Mouse (Mus musculus): ENCODE measurements around the gene Copa. TPM values are rescaled to one million over a fixed set of nuclear protein-coding genes. Genes with fewer than 3 reads are reported as not detected.

The Copa gene
- total RNA-seq (2021), result 100 to 1,000 TPM; 138 to 147 TPM
- long read RNA-seq, experiment 1, full-length matches to known transcripts, result 151 of 195 reads
- long read RNA-seq, experiment 1, partial matches to known transcripts, result 22 of 195 reads
- long read RNA-seq, experiment 1, other reads (novel, unspliced or antisense), result 22 of 195 reads
- long read RNA-seq, experiment 2, full-length matches to known transcripts, result 110 of 150 reads
- long read RNA-seq, experiment 2, partial matches to known transcripts, result 16 of 150 reads
- long read RNA-seq, experiment 2, other reads (novel, unspliced or antisense), result 24 of 150 reads

DNA sequence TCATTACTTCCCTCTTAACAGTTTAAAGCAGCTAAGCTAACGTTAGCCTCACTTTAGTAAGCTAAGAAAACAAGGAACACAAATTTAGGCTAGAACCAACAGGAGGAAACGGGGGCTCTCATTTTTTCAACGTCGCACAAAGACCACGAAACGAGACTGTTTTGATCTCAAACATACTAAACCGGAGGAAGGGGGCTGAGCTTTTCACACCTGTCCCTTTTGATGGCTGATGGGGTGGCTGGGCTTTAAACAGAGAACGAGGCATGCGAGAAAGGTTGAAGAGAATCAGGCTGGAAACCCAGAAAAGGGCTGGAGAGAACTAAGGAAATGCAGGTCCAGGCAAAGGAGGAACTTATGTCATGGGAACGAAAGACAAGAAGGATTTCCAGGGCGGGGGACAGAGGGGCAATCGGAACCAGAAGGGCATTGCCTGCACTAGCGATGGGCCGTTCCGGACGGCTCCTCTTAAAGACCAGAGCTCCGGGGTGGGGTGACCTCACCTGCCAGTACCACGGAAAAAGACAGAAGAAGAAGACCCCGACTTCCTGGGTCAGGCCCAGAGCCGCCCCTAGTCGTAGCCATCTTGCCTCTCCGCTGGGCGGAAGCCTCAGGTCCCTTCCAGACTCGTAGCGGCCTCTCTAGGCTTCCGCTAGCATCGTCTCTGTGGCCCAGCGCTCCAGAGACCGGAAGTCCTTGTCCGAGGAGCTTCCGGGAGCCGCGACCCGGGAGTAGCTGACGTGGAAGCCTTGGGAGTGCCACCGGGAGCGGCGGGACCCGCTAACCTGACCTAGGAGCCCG lies at the start of gene Copa, which contains the start of gene Ncstn:
Gene Copa (plus strand): TSS at position 429 of the 798 bp plus-strand sequence.
Gene Ncstn (minus strand): TSS at position 695 of the 798 bp plus-strand sequence.
- intact Hi-C loops (cut with DNase I), result no loop called here
- H3K27ac ChIP-seq, result peak within 1 kb of the TSS; percentile 99
- TF ChIP-seq CTCF (IDR thresholded peaks at IDR 0.05), result peak; percentile 31
- peak; percentile 90 to 91 for DNase-seq (ENCODE audit: extremely low spot score in 1 of 2, low spot score in 2 of 2)
- peak within 1 kb of the TSS; percentile 91 for H3K4me3 ChIP-seq

DNA sequence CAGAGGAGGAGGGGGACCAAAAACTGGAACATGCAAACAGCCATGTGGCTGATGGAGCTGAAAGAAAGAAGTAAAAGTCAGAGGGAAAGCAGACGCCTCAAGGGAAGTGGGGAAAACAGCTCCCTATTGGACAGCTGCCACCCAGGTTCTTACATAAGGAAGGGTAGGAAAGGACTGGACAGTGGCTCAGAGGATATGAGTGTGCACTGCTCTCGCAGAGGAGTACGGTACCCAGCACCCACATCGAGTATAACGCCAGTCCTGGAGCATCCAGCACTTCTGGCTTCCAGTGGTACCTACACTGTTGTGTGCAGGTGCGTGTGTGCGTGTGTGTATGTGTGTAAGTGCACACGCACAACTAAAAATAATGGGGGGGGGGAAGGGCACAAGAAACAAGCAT lies 35.9 kb upstream of the Copa start:
- no peak for DNase-seq (ENCODE audit: extremely low spot score in 1 of 2, low spot score in 2 of 2)
- TF ChIP-seq CTCF (IDR thresholded peaks at IDR 0.05), result no peak
- intact Hi-C loops (cut with DNase I), result loop anchor here (5.0 kb wide), 3 partner anchors 81 to 311 kb away; partner anchors contain the start of gene Pex19
- Histone ChIP-seq H3K4me3 (no peak overlapping the region), H3K27ac (no peak overlapping the region)

DNA sequence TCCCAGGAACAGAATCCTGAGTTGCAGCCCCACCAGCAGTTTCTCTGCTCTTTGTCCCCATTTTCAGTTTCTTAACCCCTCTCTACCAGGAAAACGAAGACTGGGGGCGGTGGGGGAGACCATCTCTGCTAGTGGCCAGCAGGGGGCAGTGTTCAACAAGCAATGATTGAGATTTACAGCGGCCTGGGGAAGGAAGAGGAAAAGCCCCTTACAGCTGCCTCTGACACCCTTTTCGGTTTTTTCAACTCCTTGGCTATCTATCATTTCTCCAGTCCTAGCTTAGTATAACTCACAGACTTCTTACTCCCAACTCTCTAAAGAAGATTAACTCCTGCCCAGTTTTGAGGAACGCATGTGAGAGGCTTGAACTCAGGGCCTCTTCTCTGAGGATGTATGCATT lies 35.4 kb upstream of the Copa start:
- DNase-seq (ENCODE audit: extremely low spot score in 1 of 2, low spot score in 2 of 2), result peak; percentile 60 to 71
- Histone ChIP-seq H3K4me3 (no peak overlapping the region), H3K27ac (no peak overlapping the region)
- TF ChIP-seq CTCF (IDR thresholded peaks at IDR 0.05), result peak; percentile 88
- intact Hi-C loops (cut with DNase I), result loop anchor here (5.0 kb wide), 3 partner anchors 80 to 310 kb away; partner anchors contain the start of gene Pex19

GRCm38 (mm10) chr1:172048241-172048734 lies 34.0 kb upstream of the Copa start:
- DNase-seq (ENCODE audit: extremely low spot score in 1 of 2, low spot score in 2 of 2), result no peak
- intact Hi-C loops (cut with DNase I), result loop anchor here (5.0 kb wide), 3 partner anchors 79 to 309 kb away; partner anchors contain the start of gene Pex19
- no peak overlapping the region for H3K4me3 ChIP-seq
- no peak overlapping the region for H3K27ac ChIP-seq
- no peak for TF ChIP-seq CTCF (IDR thresholded peaks at IDR 0.05)

DNA sequence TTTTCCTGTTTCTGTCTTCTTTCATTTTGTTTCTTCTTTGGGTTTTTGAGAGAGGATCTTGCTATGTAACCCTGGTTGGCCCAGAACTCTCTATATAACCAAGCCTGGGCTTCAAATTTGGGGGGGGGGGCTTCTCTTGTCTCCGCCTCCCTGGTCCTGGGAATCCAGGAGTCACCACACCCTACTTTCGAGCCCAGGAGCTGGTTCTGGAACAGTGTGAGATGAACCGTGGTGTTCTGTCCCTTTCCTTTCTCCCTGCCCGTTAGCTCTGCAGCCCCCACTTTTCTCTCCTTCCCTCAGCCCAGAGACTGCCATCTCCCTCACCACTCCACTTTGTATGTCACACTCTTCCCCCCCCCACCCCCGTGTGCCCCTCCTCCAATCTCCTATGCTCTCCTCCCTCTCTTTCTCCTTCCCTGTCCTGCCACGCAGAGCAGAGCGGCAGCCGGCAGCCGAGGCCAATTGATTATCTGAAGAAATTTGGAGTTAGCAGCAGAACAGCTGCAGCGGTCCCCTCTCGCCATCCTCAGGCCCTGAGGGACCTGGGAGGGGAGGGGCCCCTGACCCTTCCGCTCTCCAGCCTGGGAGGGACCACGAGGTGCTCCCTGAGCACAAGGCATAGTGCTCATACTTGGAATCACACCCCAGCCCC lies 33.1 kb upstream of the Copa start:
- DNase-seq (ENCODE audit: extremely low spot score in 1 of 2, low spot score in 2 of 2), result no peak
- Histone ChIP-seq H3K4me3 (no peak overlapping the region), H3K27ac (no peak overlapping the region)
- no peak for TF ChIP-seq CTCF (IDR thresholded peaks at IDR 0.05)
- intact Hi-C loops (cut with DNase I), result loop anchor here (5.0 kb wide), 3 partner anchors 78 to 308 kb away; partner anchors contain the start of gene Pex19

GRCm38 (mm10) chr1:172052766-172053279 lies 29.5 kb upstream of the Copa start:
- no peak for TF ChIP-seq CTCF (IDR thresholded peaks at IDR 0.05)
- DNase-seq (ENCODE audit: extremely low spot score in 1 of 2, low spot score in 2 of 2), result no peak
- Histone ChIP-seq H3K27ac (no peak overlapping the region), H3K4me3 (no peak overlapping the region)
- intact Hi-C loops (cut with DNase I), result no loop called here

DNA sequence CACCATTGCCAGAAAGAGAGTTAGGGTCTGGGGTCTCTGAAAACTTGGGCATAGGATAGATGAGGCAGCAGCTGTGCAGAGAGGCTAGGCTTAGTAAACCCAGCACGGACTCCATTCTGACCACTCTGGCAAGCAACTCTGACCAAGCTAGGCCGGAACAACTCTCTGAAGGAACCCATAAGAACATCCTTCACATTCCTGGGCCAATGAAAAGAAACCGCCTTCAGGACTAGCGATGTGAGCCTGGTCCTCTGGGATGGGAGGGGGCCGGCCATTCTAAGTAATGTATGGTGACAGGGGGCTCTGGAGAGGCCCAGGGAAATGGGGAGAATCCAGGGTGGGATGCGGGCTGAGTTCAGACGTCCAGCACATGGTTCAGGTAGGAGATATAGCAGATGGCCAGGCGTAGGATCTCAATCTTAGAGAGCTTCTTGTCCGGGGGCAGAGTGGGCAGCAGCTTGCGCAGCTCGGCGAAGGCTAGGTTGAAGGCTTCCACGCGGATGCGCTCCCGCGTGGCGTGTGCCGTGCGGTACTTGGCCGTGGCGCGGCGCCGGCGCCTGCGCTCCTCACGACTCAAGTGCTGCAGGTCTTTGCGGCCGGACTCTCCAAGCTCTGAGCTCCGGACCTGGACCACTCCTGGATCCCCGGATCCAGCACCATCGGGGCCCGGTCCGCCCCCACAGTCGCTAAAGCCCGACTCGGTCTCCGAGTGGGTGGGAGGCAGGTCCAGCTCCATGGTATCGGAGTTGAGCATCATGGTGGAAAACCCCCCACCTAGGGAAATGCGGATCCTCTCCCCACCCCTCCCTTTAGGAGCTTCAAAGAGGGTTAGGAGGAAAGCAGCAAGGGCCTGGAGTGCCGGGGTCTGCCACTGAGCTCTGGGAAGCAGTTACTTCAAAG lies 28.5 kb upstream of the Copa start:
- DNase-seq (ENCODE audit: extremely low spot score in 1 of 2, low spot score in 2 of 2), result peak; percentile 23 to 38
- intact Hi-C loops (cut with DNase I), result no loop called here
- TF ChIP-seq CTCF (IDR thresholded peaks at IDR 0.05), result no peak
- Histone ChIP-seq H3K4me3 (peak overlapping the region; percentile 44), H3K27ac (no peak overlapping the region)

DNA sequence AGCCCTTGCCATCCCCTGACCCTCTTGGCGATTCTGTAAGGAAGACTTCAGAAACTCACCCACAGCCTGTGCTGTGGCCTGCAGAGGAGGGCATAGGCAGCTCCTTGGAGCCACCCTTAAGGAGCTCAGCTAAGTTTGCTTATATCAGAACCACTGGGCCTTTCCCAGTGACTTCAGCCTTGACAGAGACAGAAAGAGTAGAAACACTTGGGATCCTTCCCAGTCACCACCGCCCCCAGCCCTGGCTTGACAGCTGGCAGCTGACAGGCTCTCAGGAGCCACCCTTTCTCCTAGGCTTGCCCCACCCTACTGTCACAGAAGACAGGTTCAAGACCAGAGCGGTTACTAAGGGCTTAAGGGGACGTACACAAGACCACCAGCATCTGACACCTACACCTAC lies 26.1 kb upstream of the Copa start:
- H3K27ac ChIP-seq, result no peak overlapping the region
- DNase-seq (ENCODE audit: extremely low spot score in 1 of 2, low spot score in 2 of 2), result no peak
- intact Hi-C loops (cut with DNase I), result no loop called here
- no peak for TF ChIP-seq CTCF (IDR thresholded peaks at IDR 0.05)
- no peak overlapping the region for H3K4me3 ChIP-seq

- no peak for DNase-seq (ENCODE audit: extremely low spot score in 1 of 2, low spot score in 2 of 2)
- intact Hi-C loops (cut with DNase I), result no loop called here
- TF ChIP-seq CTCF (IDR thresholded peaks at IDR 0.05), result no peak
- no peak within 1 kb of the TSS for H3K4me3 ChIP-seq
- H3K27ac ChIP-seq, result no peak within 1 kb of the TSS; the same call in 1 of the 2 replicates
Observed at GRCm38 (mm10) chr1:172057491-172057921, 24.8 kb upstream of the Copa start, which contains the start of gene Nhlh1. Nhlh1 (minus strand) TSS chr1:172057573.

- Histone ChIP-seq H3K27ac (no peak overlapping the region), H3K4me3 (no peak overlapping the region)
- TF ChIP-seq CTCF (IDR thresholded peaks at IDR 0.05), result no peak
- no peak for DNase-seq (ENCODE audit: extremely low spot score in 1 of 2, low spot score in 2 of 2)
- intact Hi-C loops (cut with DNase I), result no loop called here
Observed at GRCm38 (mm10) chr1:172058321-172058720, 24.0 kb upstream of the Copa start.
